Mouse (Mus musculus): ENCODE data around the gene Cish. TPM values are rescaled to one million over a fixed set of nuclear protein-coding genes. Genes with fewer than 3 reads are reported as not detected.

Gene Cish
- polyA plus RNA-seq (2015; fragmentation: Nextera tagmentation; extraction: Ambion mirVana) = 23.4 and 28.5 TPM in 2 replicates

DNA sequence AAGGTAGTCTGAATTCAATTTTAAA lies at the start of gene Cish:
Cish (plus strand) TSS at position 11 of the 25 bp plus-strand sequence.

GRCm38 (mm10) chr9:107289211-107290076 lies 6.4 kb upstream of the Cish start, which contains the start of gene Mapkapk3:
Gene Mapkapk3, minus strand, starts transcription at chr9:107289877.

DNA sequence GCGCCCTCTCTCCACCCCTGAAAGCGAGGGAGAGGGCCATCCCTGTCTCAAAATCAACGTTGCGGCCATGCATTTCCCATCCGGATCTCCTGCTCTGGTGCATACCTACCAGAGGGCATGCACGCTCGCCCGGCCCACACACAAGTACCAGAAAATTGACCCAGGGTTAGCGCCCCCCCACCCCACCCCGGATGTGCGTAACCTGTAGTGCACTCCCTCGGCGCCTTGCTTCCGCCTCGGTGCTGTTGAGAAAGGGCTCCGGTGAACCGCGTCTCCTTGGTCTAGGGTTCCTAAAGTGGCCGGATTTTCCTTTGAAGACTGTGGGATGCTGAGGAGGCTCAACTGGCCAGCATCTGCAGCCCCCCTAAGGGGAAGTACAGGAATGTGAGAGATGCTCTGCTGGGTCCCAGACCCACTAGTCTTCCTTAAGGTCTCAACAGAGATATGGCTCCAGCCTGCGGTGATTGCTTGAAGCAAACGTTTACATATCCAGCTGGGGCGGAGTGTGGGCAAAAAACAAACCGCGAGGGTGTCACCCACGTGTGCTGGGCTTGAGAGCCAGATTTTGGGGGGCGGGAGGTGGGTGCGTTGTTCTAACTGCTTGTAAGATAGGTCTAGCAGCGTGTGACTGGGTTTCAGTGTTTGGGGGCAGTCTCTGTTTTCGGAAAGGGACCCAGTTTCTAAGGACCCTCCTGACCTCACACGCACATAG lies 42.5 kb downstream of the Cish start, which contains the start of gene Hemk1:
Hemk1 (minus strand) TSS at position 179 of the 712 bp plus-strand sequence.

DNA sequence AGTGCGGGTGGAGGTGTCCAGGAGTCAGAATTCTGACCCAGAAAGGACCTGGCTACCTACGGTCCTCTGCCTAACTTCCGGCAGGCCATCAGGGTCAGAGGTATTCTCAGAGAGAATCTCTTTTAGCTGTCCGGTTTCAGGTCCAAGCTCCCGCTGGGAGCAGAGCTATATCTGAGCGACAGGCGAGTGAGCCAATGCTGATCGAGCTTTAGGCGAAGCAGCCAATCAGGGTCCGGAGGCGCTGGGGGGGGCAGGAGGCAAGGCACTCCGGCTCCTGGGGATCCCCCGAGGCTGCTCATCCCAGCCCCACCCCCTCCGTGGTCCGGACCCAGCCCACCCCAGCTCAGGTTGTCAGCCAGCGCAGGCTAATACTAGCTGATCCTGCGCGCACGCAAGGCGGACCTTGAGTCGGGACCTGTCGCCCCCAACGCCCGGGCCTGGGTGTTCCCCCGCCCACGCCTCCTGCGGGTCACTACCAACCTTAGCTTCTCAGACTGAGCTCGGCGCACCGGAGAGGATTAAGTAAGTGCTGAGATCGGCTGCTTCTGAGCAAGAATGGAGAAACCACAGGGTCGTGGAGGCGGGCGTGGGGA lies 44.5 kb downstream of the Cish start, which contains the start of gene 6430571L13Rik:
6430571L13Rik (plus strand) TSS at position 336 of the 593 bp plus-strand sequence.

Other genes starting within 250 kb of the Cish start
- 5.4 and 6.3 TPM in 2 replicates for gene Dock3, start 64.1 kb upstream of the Cish start, polyA plus RNA-seq (2015; fragmentation: Nextera tagmentation; extraction: Ambion mirVana)
- gene Mapkapk3, start 6.1 kb upstream of the Cish start, polyA plus RNA-seq (2015; fragmentation: Nextera tagmentation; extraction: Ambion mirVana) = 14.6 and 17.1 TPM in 2 replicates
- 6.3 and 8.1 TPM in 2 replicates for gene Hemk1, start 42.3 kb downstream of the Cish start, polyA plus RNA-seq (2015; fragmentation: Nextera tagmentation; extraction: Ambion mirVana)
- 1.5 and 1.7 TPM in 2 replicates for gene 6430571L13Rik, start 44.6 kb downstream of the Cish start, polyA plus RNA-seq (2015; fragmentation: Nextera tagmentation; extraction: Ambion mirVana)
- 0.08 and 0.12 TPM in 2 replicates for gene Cacna2d2, start 103.6 kb downstream of the Cish start, polyA plus RNA-seq (2015; fragmentation: Nextera tagmentation; extraction: Ambion mirVana)
- 36.6 and 39.3 TPM in 2 replicates for gene Tmem115, start 237.9 kb downstream of the Cish start, polyA plus RNA-seq (2015; fragmentation: Nextera tagmentation; extraction: Ambion mirVana)
- 16.3 and 17.5 TPM in 2 replicates for gene Cyb561d2, start 246.2 kb downstream of the Cish start, polyA plus RNA-seq (2015; fragmentation: Nextera tagmentation; extraction: Ambion mirVana)
- 14.7 and 17.2 TPM in 2 replicates for gene Nprl2, start 246.2 kb downstream of the Cish start, polyA plus RNA-seq (2015; fragmentation: Nextera tagmentation; extraction: Ambion mirVana)

Measured in urinary bladder, postnatal 0 days (tissue).